Mouse (Mus musculus) midbrain, embryonic 11.5 days (tissue): ENCODE measurements around the gene Lrch1. TPM values are rescaled to one million over a fixed set of nuclear protein-coding genes. Genes with fewer than 3 reads are reported as not detected.

Experiments
- ATAC-seq: fragments of 200-750 bp; cut with Nextera tagmentation; 2 replicates; pipeline ENCODE4 v1.8.0; 2017; ENCODE audit warnings: moderate TSS enrichment, moderate library complexity; ENCODE audit not compliant: low FRiP score
- DNase-seq: peaks from one replicate; pipeline ENCODE4 v3.0.0; 2015; ENCODE audit warnings: low spot score; ENCODE audit errors: missing footprints
- H3K27ac ChIP-seq: fragments of 300-500 bp; sonication (generic); 2 replicates; pipeline ENCODE4 v1.5.1; 2014; ENCODE audit warnings: low read depth, low read length
- H3K27me3 ChIP-seq: fragments of 300-500 bp; sonication (generic); 2 replicates; pipeline ENCODE4 v1.6.1; 2014; ENCODE audit warnings: mild to moderate bottlenecking, low read length, moderate library complexity, mixed read lengths; ENCODE audit not compliant: control insufficient read depth, insufficient read depth
- H3K36me3 ChIP-seq: fragments of 300-500 bp; sonication (generic); 2 replicates; pipeline ENCODE4 v1.6.1; 2014; ENCODE audit warnings: mild to moderate bottlenecking, low read length, moderate library complexity, mixed read lengths; ENCODE audit not compliant: control insufficient read depth, insufficient read depth
- H3K4me1 ChIP-seq: fragments of 300-500 bp; sonication (generic); 2 replicates; pipeline ENCODE4 v1.6.1; 2014; ENCODE audit warnings: low read length; ENCODE audit not compliant: control insufficient read depth, insufficient read depth
- H3K4me2 ChIP-seq: fragments of 300-500 bp; sonication (generic); 2 replicates; pipeline ENCODE4 v1.6.1; 2014; ENCODE audit warnings: mild to moderate bottlenecking, moderate library complexity
- H3K4me3 ChIP-seq: fragments of 300-500 bp; sonication (generic); 2 replicates; pipeline ENCODE4 v1.5.1; 2014; ENCODE audit warnings: low read depth, low read length
- H3K9ac ChIP-seq: fragments of 300-500 bp; sonication (generic); 2 replicates; pipeline ENCODE4 v1.6.1; 2014; ENCODE audit warnings: low read length
- H3K9me3 ChIP-seq: fragments of 300-500 bp; sonication (generic); 2 replicates; pipeline ENCODE4 v1.6.1; 2016; ENCODE audit warnings: low read length; ENCODE audit not compliant: control insufficient read depth
- whole genome bisulfite sequencing: fragments of 180-500 bp; shearing (Covaris S2); extraction: QIAGEN DNeasy Blood & Tissue Kit; methylation state at CpG from one replicate; pipeline ENCODE4 v1.1.7; 2014; 5-methylcytosine and 5-hydroxymethylcytosine counted together
- polyA plus RNA-seq: library from polyadenylated mRNA; unstranded; fragments of >200 nt; fragmentation: Nextera tagmentation; extraction: Ambion mirVana; gene quantifications from 2 replicates; pipeline ENCODE4 v1.2.1, GENCODE M21; 2014

Gene Lrch1
- polyA plus RNA-seq, 1 experiment from 2014 or later = 5.8 TPM

DNA sequence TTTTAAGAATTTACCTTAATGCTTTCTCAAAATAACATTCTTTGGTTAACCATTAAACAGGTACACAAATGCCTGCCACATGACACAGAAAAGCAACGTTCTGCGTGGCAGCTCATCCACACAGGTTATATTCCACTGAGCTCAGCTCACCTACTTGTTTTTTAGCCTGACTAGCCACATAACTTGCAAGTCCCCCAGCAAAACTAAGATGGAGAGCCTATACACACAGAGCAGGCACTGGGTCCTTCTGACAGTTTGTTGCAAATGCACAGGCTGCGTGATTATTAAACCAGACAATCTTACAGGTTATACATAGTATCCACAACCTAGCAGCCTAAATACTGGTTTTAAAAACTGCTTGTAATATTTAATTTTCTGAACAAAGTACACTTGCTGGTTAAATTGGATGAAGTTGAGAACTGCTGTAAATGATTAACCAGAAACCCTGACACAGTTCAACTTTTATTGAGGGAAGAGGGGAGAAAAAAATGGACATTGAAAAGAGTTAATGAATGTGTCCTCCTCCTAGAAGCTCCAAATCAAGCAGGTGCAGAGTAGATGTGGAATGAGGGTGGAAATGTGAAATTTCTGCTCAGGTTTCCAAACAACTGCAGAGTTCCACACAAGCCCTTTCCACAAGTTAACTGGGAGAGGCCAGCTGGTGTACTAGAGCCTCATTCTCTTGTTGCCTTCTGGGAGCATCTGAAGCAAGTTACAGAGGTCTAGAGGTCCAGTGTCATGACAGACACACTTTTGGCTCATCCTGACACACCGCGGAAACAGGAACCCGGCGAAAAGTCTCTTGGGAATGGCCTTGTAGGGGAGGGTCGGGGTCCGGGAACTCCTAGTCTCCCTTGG, 216.2 kb downstream of the Lrch1 start:
- Histone ChIP-seq H3K9me3 (no peaks in the 10 kb centered on the region), H3K27ac (no peak overlapping the region), H3K9ac (0 out of 2 replicates have a peak overlapping the region, but pooled peaks have one; percentile 29), H3K4me3 (peak overlapping the region; percentile 73), H3K4me2 (peak overlapping the region; percentile 57), H3K27me3 (no peaks in the 10 kb centered on the region), H3K4me1 (peaks cover 8% of the 10 kb centered on the region), H3K36me3 (no peaks in the 10 kb centered on the region)
- ATAC-seq = no peak
- no peak for DNase-seq
- 32% methylated on average over 9 of the region's 9 CpGs for WGBS

GRCm38 (mm10) chr14:74723541-74723940, 224.1 kb downstream of the Lrch1 start:
- H3K4me3 ChIP-seq = no peak overlapping the region
- no peak overlapping the region for H3K9ac ChIP-seq
- no peaks in the 10 kb centered on the region for H3K27me3 ChIP-seq
- H3K36me3 ChIP-seq = no peaks in the 10 kb centered on the region
- 71% methylated on average over 3 of the region's 3 CpGs for WGBS
- no peaks in the 10 kb centered on the region for H3K4me1 ChIP-seq
- no peak for DNase-seq
- no peak overlapping the region for H3K27ac ChIP-seq
- no peaks in the 10 kb centered on the region for H3K9me3 ChIP-seq
- no peak for ATAC-seq
- H3K4me2 ChIP-seq = no peak overlapping the region

- H3K9me3 ChIP-seq = no peaks in the 10 kb centered on the region
- no peak overlapping the region for H3K4me3 ChIP-seq
- no peak overlapping the region for H3K27ac ChIP-seq
- no peak for ATAC-seq
- no peaks in the 10 kb centered on the region for H3K4me1 ChIP-seq
- peak; percentile 92 for DNase-seq
- WGBS = 40% methylated on average over 3 of the region's 3 CpGs
- no peak overlapping the region for H3K4me2 ChIP-seq
- H3K36me3 ChIP-seq = no peaks in the 10 kb centered on the region
- no peak overlapping the region for H3K9ac ChIP-seq
- no peaks in the 10 kb centered on the region for H3K27me3 ChIP-seq
These were observed 238.6 kb downstream of the Lrch1 start for GRCm38 (mm10) chr14:74709054-74709453.

Other genes starting within 250 kb of the Lrch1 start
- gene Esd, start 215.6 kb downstream of the Lrch1 start, polyA plus RNA-seq = 386 and 391 TPM in 2 replicates
- 0.19 and 0.36 TPM in 2 replicates for gene Rubcnl, start 68.2 kb upstream of the Lrch1 start, polyA plus RNA-seq
- gene Lrrc63, start 183.0 kb upstream of the Lrch1 start, polyA plus RNA-seq = 0.08 and 0.10 TPM in 2 replicates
- gene Lcp1, start 183.2 kb upstream of the Lrch1 start, polyA plus RNA-seq = 30.9 and 34.7 TPM in 2 replicates